Mouse (Mus musculus): ENCODE measurements at regions not wholly inside any gene's neighbourhood (a gene's known extent, or its start where the extent isn't known, plus 50 kb on each side); places are given as distances from the start of the nearest gene placed in this dataset.
A peak's percentile ranks its signal among the peaks of the same experiment; 100 is the strongest.

DNA sequence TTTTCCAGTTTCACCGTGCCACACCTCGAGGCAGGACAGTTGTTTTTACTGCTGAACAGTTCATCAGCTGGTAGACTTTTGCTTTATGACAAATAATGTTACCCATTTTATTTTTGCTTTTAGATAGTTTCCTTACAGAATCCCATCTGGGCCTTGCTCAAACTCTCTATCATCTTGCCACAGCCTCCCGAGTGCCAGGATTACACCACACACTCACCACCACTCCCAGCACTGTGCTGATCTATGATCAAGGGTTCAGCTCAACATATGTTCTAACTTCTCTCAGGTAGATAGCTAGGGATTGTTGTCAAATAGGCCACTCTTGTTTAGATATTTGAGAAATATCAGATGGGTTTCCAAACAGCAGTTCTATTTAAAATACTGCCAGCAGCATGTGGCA, 160.5 kb upstream of the Six2 start:
- ATAC-seq (replicated peaks; ENCODE audit: low FRiP score, poor library complexity, severe bottlenecking) = no peak

DNA sequence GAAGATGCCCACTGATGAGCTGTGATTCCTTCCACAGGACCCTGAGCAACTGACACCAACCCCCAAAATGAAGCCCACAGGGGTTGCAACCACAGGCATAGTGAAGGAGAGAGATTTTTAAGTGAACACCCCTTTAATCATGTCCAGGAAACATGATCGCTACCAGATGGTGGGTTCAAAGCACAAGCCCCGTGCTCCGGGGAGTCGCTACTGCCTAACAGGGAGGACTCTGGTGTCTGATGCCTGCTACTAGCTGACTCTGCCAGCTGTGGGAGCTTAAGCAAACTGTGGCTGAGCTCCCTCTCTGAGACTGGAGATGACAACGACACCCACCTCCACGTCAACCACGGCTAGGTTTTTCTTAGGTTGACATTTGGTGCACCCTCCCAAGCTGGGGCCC, 159.7 kb upstream of the Six2 start:
- no peak for ATAC-seq (replicated peaks; ENCODE audit: low FRiP score, poor library complexity, severe bottlenecking)

GRCm38 (mm10) chr17:85845059-85845458, 157.0 kb upstream of the Six2 start:
- ATAC-seq (replicated peaks; ENCODE audit: low FRiP score, poor library complexity, severe bottlenecking) = no peak

- ATAC-seq (replicated peaks; ENCODE audit: low FRiP score, poor library complexity, severe bottlenecking) = no peak
Observed at GRCm38 (mm10) chr17:85844486-85844885, 156.4 kb upstream of the Six2 start.

- 0 out of 2 replicates have a peak, but pooled peaks have one; percentile 34 for ATAC-seq (replicated peaks; ENCODE audit: low FRiP score, poor library complexity, severe bottlenecking)
Observed at GRCm38 (mm10) chr17:85823036-85823435, 135.0 kb upstream of the Six2 start.

DNA sequence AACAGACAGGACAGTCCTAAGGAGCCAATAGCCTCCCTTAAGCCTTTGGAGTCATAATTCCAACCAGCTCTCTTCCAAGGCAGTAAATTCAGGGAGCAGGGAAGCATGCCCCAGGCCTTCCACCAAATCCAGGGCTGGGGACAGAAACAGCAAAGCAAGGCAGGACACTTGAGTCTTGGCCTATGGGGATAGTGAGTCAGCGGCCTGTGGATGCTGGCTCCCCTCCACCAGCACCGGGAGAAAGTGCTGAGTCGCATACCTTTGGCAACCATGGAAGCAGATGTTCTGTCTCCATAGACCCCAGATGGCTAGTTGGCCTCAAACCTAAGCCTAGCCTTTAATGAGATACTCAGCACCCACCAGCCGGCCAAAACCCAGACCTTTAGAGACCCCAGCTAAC, 133.8 kb upstream of the Six2 start:
- 0 out of 2 replicates have a peak, but pooled peaks have one; percentile 42 for ATAC-seq (replicated peaks; ENCODE audit: low FRiP score, poor library complexity, severe bottlenecking)

- no peak for ATAC-seq (replicated peaks; ENCODE audit: low FRiP score, poor library complexity, severe bottlenecking)
Observed at GRCm38 (mm10) chr17:85818098-85818855, 130.2 kb upstream of the Six2 start.

DNA sequence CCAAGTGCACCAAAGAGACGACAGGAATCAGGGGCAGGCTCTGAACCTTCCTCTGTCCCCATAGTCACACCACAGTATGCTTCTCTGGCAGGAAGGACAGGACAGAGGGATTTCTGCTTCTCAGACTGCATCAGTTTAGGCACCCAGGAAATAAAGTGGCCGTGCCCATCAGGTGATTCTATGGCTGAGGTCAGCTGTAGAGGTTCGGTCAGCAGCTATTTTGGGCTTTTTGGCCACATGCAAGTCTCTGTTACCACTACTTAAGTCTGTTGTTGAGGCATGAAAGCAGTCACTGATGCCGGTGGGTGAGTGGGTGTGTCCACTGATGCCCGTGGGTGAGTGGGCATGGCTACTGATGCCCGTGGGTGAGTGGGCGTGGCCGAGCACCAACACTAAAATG, 128.4 kb upstream of the Six2 start:
- no peak for ATAC-seq (replicated peaks; ENCODE audit: low FRiP score, poor library complexity, severe bottlenecking)

DNA sequence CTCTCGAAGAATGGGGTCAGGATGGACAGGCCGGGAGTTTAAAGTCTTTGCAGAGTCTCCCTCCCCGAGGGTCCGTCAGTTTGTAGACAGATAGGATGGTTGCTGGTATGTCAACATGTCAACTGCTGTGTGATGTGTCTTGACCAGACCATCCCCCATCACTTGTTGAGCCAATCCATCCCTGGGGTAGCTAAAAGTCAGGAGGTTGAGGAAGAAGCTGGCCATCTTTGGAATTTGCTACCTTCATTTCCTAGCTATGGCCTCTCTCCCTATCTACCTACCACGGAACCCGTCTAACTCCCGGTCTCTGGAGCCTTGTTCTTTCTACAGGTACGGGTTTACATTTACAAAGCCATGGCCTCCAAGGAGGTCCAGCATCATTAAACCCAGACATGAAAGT, 128.0 kb upstream of the Six2 start:
- no peak for ATAC-seq (replicated peaks; ENCODE audit: low FRiP score, poor library complexity, severe bottlenecking)

GRCm38 (mm10) chr17:85808580-85808979, 120.5 kb upstream of the Six2 start:
- ATAC-seq (replicated peaks; ENCODE audit: low FRiP score, poor library complexity, severe bottlenecking) = no peak

- ATAC-seq (replicated peaks; ENCODE audit: low FRiP score, poor library complexity, severe bottlenecking) = no peak
Observed at GRCm38 (mm10) chr17:85805726-85806359, 117.8 kb upstream of the Six2 start.

DNA sequence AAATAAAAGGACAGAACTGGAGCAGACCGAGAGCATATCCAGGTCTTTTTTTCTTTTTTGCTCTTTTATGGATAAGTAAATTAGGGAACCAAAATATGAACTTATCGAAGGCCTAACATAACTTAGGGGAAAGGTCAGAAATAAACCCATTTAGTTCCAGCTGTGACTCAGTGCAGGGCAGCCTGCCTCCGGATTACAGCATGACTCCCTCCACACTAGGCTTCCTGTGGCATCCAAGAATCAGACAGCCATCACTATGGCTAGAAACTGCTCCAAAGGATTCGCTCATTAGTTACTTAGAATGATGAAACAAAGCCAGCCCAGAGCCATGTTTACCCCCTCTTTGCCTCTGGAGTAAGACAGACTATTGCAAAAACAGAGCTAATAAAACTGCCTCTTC, 116.6 kb upstream of the Six2 start:
- ATAC-seq (replicated peaks; ENCODE audit: low FRiP score, poor library complexity, severe bottlenecking) = no peak

GRCm38 (mm10) chr17:85801734-85802133, 113.7 kb upstream of the Six2 start:
- ATAC-seq (replicated peaks; ENCODE audit: low FRiP score, poor library complexity, severe bottlenecking) = no peak

DNA sequence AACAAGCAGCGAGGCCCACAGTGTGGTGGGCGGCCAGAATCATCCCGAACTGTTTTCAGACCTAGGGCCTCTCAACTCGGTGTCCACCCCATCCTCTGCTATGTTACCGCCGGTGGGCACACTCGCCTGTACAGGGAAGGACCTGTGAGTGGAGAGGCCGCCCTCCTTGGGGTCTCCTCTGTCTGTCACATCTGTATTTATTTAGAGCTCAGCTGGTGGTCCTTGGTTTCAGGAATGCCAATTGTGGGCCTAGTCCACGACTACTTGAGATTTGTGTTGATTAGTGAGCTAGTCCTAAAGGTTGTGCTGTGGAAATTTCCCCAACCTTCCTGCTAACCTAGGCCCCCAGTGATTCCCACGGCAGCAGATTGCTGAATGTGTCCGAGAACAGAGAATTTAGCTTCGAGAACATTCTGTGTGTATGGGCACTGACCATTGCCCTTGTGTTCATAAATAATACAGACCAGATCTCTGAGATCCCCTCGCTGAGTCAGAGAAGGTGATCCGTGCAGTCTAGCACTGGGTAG, 113.1 kb upstream of the Six2 start:
- ATAC-seq (replicated peaks; ENCODE audit: low FRiP score, poor library complexity, severe bottlenecking) = no peak

DNA sequence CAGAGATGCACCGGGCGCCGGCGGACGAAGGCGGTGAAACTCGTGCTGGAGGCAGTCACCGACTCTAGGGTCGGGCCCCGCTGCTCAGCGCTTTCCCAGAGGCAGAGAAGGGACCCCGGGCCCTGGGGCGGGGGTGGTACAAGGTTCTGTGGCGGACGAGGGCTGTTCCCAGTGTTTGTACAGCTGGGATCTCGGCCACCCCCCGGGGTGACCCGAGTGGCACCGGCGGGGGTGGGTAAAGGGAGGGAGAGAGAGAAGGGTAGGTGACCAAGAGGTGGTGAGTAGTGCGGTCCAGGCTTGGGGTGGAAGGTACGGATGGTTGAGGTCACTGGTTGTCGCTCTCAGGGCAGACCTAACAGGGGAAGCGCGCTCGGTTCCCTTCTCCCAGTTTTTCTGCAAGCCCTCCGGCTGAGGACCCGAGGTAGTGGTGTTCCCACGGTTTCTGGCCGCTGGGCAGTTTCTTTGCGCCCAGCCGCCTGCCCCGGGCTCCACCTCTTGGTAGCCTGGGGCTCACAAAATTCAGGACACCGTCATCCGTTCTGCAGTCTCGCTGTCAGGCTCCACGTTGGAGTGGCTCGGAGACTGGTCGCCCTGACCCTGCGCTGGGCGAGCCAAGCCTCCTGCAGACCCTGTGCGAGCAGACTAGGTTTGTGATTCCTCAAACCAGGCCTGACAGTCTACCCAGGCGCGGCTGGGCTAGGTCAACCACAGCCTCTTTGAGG, 112.4 kb upstream of the Six2 start:
- ATAC-seq (replicated peaks; ENCODE audit: low FRiP score, poor library complexity, severe bottlenecking) = no peak

- ATAC-seq (replicated peaks; ENCODE audit: low FRiP score, poor library complexity, severe bottlenecking) = no peak
Observed at GRCm38 (mm10) chr17:85799865-85800356, 111.8 kb upstream of the Six2 start.

DNA sequence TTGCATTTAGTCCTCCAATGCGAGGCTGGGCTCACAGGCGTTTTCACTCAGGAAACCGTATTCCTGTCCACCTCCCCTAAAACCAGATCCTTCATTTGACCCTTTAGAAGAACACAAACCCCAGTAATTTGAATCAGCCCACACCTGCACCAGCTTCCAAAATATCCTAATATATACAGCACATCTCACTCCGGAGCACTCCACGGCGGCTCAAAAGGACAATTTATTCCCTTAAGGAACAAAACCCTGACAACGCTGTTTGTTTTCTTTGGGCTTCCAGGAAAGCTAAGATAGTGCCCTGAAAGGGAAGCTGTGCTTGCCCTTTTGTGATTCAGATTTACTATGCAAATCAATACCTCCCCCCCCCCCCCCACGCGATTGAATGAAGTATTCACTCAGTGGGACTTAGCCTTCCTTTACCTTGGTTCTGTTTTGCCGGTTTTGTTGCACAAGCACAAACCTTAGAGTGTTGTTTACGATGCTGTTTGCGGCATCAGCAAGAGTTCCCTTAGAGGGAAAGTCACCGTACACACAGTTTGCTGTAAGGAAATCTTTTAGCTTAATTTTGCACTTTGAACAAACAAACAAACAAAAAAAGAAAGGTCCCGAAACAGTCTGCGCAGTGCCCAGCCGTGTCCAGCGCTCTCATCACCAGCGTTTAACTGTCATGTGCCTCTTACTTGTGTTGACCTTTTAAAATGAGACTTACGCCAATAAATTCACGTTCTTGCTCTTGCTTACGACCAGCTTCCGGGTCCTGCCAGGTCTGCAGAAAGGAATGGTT, 111.2 kb upstream of the Six2 start:
- no peak for ATAC-seq (replicated peaks; ENCODE audit: low FRiP score, poor library complexity, severe bottlenecking)

DNA sequence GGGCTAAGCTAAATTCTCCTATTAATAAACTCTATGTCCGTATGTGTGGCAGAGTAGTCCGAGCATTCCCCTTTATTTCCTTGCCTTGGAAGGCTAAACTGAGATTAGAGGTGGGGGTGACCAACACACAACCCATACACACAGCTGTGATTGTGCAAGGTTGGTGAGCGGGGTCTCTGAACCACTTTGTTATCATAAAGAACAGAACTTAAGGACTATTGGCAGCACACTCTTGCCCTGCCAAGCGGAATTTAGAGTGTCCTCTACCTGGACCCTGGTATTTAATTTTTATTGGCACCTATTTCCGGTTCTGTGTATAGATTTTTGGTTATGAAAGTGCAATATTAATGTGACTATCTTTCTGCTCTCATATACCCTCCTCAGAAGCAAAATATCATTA, 109.7 kb upstream of the Six2 start:
- ATAC-seq (replicated peaks; ENCODE audit: low FRiP score, poor library complexity, severe bottlenecking) = no peak

DNA sequence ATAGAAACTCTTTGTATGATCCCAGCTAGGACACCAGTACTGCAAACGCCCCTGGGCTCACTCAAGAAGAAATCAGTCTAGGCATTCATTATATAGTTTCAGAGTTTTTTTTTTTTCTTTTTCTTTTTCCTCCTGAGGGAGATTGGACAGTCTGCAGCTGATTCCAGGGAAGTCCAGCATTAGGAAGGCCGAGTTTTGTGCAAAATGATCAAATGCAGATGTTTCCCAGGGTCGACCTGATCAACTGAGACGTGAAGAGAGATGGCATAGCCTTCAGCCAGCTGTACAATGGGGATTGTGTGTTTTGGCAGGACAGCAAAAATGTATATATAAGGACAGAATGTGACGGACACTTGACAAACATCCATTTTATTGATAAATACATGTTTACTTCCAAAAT, 107.7 kb upstream of the Six2 start:
- no peak for ATAC-seq (replicated peaks; ENCODE audit: low FRiP score, poor library complexity, severe bottlenecking)
